In genomic region chr7:125250970-125251585, GRCm38 (mm10) we compare ENCODE assay signal across 10 mouse cellular contexts.
DNase-seq lines count a peak whose midpoint lies in the region; ATAC-seq and TF ChIP-seq lines count a peak whose summit lies in the region.
"Had no signal": no experiment of that assay in that cellular context is flagged by ENCODE, and none has a peak within 500 bp of the region (broad histone marks: within the 10 kb centered on the region; RNA-seq: fewer than 3 reads in every experiment).

No protein-coding gene starts in this region.

- TF ChIP-seq CTCF in lung, embryonic 14.5 days (IDR thresholded peaks at IDR 0.05; ENCODE audit: low read depth): no peak

- no peak overlapping the region for H3K4me3 ChIP-seq in hindbrain, embryonic 13.5 days
- H3K4me3 ChIP-seq in hindbrain, embryonic 10.5 days: no peak overlapping the region
- no peak overlapping the region for H3K4me3 ChIP-seq in lung, embryonic 14.5 days (ENCODE audit: low read depth, low read length)
- no peak overlapping the region for H3K4me3 ChIP-seq in forebrain, embryonic 15.5 days
- no peak overlapping the region for H3K4me3 ChIP-seq in limb, embryonic 10.5 days

- WGBS in hindbrain, embryonic 13.5 days: 71% methylated on average over 6 of the region's 6 CpGs
- WGBS in hindbrain, embryonic 10.5 days: 85% methylated on average over 6 of the region's 6 CpGs
- 62% methylated on average over 6 of the region's 6 CpGs for WGBS in lung, embryonic 14.5 days
- WGBS in forebrain, embryonic 15.5 days: 44% methylated on average over 6 of the region's 6 CpGs
- WGBS in limb, embryonic 10.5 days: 74% methylated on average over 6 of the region's 6 CpGs

- no peaks in the 10 kb centered on the region for H3K36me3 ChIP-seq in hindbrain, embryonic 13.5 days
- no peaks in the 10 kb centered on the region for H3K36me3 ChIP-seq in hindbrain, embryonic 10.5 days
- H3K36me3 ChIP-seq in lung, embryonic 14.5 days (ENCODE audit: insufficient read depth): no peaks in the 10 kb centered on the region
- no peaks in the 10 kb centered on the region for H3K36me3 ChIP-seq in forebrain, embryonic 15.5 days
- H3K36me3 ChIP-seq in limb, embryonic 10.5 days: no peaks in the 10 kb centered on the region

- H3K4me2 ChIP-seq in hindbrain, embryonic 13.5 days: no peak overlapping the region
- no peak overlapping the region for H3K4me2 ChIP-seq in lung, embryonic 14.5 days
- H3K4me2 ChIP-seq in forebrain, embryonic 15.5 days (replicated peaks): no peak overlapping the region
- H3K4me2 ChIP-seq: heart, embryonic 11.5 days had no signal

- H3K9ac ChIP-seq in hindbrain, embryonic 13.5 days: no peak overlapping the region
- H3K9ac ChIP-seq in lung, embryonic 14.5 days: no peak overlapping the region
- H3K9ac ChIP-seq in forebrain, embryonic 15.5 days (replicated peaks): no peak overlapping the region

- no peaks in the 10 kb centered on the region for H3K27me3 ChIP-seq in hindbrain, embryonic 13.5 days
- H3K27me3 ChIP-seq in hindbrain, embryonic 10.5 days (ENCODE audit: insufficient read depth, poor library complexity, severe bottlenecking): no peaks in the 10 kb centered on the region
- H3K27me3 ChIP-seq in lung, embryonic 14.5 days (ENCODE audit: insufficient read depth, low read length): no peaks in the 10 kb centered on the region
- H3K27me3 ChIP-seq in forebrain, embryonic 15.5 days: no peaks in the 10 kb centered on the region
- no peaks in the 10 kb centered on the region for H3K27me3 ChIP-seq in limb, embryonic 10.5 days (ENCODE audit: low read depth, poor library complexity, severe bottlenecking)

- no peaks in the 10 kb centered on the region for H3K9me3 ChIP-seq in hindbrain, embryonic 13.5 days
- H3K9me3 ChIP-seq in hindbrain, embryonic 10.5 days: no peaks in the 10 kb centered on the region
- no peaks in the 10 kb centered on the region for H3K9me3 ChIP-seq in lung, embryonic 14.5 days (ENCODE audit: low read depth, low read length)
- no peaks in the 10 kb centered on the region for H3K9me3 ChIP-seq in forebrain, embryonic 15.5 days
- no peaks in the 10 kb centered on the region for H3K9me3 ChIP-seq in limb, embryonic 10.5 days (replicated peaks)

- no peak overlapping the region for H3K27ac ChIP-seq in hindbrain, embryonic 13.5 days
- H3K27ac ChIP-seq in hindbrain, embryonic 10.5 days: no peak overlapping the region
- H3K27ac ChIP-seq in lung, embryonic 14.5 days (ENCODE audit: low read depth): no peak overlapping the region
- no peak overlapping the region for H3K27ac ChIP-seq in forebrain, embryonic 15.5 days (replicated peaks)
- 0 out of 2 replicates have a peak overlapping the region, but pooled peaks have one; percentile 19 for H3K27ac ChIP-seq in limb, embryonic 10.5 days

- ATAC-seq in hindbrain, embryonic 13.5 days (ENCODE audit: low FRiP score): peak; percentile 54; the same call in 1 of the 2 replicates
- peak; percentile 21; the same call in 1 of the 2 replicates for ATAC-seq in lung, embryonic 14.5 days (ENCODE audit: insufficient read depth)
- peak; percentile 68 for ATAC-seq in forebrain, embryonic 15.5 days (replicated peaks)

- peaks cover 15% of the 10 kb centered on the region for H3K4me1 ChIP-seq in hindbrain, embryonic 13.5 days (replicated peaks)
- peaks cover 9% of the 10 kb centered on the region; the same call in 1 of the 2 replicates for H3K4me1 ChIP-seq in hindbrain, embryonic 10.5 days (replicated peaks)
- H3K4me1 ChIP-seq in lung, embryonic 14.5 days (ENCODE audit: insufficient read depth): no peaks in the 10 kb centered on the region
- peaks cover 16% of the 10 kb centered on the region for H3K4me1 ChIP-seq in forebrain, embryonic 15.5 days
- peaks cover 19% of the 10 kb centered on the region for H3K4me1 ChIP-seq in limb, embryonic 10.5 days

- no peak for DNase-seq in hindbrain, embryonic 10.5 days (ENCODE audit: low spot score)
- peak; percentile 37 for DNase-seq in lung, embryonic 14.5 days
- DNase-seq in lung, postnatal 14 days: no peak
- DNase-seq in limb, embryonic 10.5 days (ENCODE audit: low spot score): no peak
- DNase-seq in spleen, adult 12 weeks (ENCODE audit: low spot score): no peak
- DNase-seq: adrenal gland, adult 8-10 months; layer of hippocampus, postnatal 36 days had no signal
